Mouse (Mus musculus): ENCODE results near the gene Tmem183a.

Gene Tmem183a

DNA sequence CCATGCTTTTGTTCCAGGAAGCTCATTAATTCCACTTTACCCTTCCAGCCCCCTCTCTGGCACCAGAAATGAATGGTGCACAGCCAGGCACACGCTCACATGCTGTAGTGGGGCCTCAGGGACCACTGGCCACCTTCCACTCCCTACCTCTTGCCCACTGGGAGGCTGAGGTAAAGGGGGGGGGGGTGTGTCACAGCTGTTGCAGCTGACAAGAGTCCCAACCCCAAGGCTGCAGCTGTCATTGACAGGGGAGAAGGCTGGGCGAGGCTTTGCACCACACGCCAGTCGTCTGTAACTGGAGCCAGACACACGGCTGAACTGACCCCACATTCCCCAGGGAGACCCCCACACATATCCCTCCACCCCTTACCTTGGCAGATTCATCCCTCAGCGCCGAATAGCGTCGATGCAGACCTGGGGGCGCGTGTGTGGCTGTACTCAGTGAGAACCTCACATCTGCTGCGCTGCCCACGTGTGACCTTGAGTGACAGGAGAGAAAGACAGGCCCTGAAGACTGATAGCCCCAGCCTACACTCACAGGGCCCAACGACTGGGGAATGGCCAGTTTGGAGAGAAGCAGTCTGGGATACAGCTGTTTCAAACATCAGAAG, 41.0 kb downstream of the Tmem183a start:
- no peak for DNase-seq (ENCODE audit: low spot score in 2 of 2)

GRCm38 (mm10) chr1:134318261-134318660, 43.5 kb downstream of the Tmem183a start:
- DNase-seq (ENCODE audit: low spot score in 2 of 2): no peak

DNA sequence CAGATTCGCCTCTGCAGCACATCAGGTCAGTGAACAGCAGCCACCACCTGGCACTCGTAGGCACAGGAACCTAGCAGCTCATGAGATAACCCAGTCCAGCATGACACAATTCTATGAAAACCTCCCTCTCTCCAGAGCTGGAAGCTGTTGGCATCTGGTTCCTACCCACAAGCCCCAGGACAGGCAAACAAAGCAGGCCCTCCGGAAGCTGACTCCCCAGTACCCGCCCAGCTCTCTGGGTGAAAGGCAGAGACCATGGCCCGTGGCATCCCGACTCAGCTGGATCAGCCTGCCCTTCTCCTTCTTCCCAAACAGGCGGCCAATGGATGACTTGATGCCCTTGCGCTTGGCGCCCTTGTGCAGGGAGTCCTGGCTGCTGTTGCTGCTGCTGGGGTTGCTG, 45.4 kb downstream of the Tmem183a start:
- no peak for DNase-seq (ENCODE audit: low spot score in 2 of 2)

- DNase-seq (ENCODE audit: low spot score in 2 of 2): no peak
Observed at GRCm38 (mm10) chr1:134315181-134315580, 46.6 kb downstream of the Tmem183a start.

GRCm38 (mm10) chr1:134311760-134312159, 50.0 kb downstream of the Tmem183a start:
- DNase-seq (ENCODE audit: low spot score in 2 of 2): no peak

GRCm38 (mm10) chr1:134310729-134311128, 51.0 kb downstream of the Tmem183a start:
- DNase-seq (ENCODE audit: low spot score in 2 of 2): no peak

GRCm38 (mm10) chr1:134310291-134310690, 51.5 kb downstream of the Tmem183a start:
- DNase-seq (ENCODE audit: low spot score in 2 of 2): no peak

- no peak for DNase-seq (ENCODE audit: low spot score in 2 of 2)
Observed at GRCm38 (mm10) chr1:134307409-134307808, 54.4 kb downstream of the Tmem183a start.

- peak in 1 of 2 experiments; percentile 58 for DNase-seq (ENCODE audit: low spot score in 2 of 2)
Observed at GRCm38 (mm10) chr1:134304940-134305339, 56.8 kb downstream of the Tmem183a start.

- no peak for DNase-seq (ENCODE audit: low spot score in 2 of 2)
Observed at GRCm38 (mm10) chr1:134302568-134303238, 59.1 kb downstream of the Tmem183a start.

GRCm38 (mm10) chr1:134298636-134299411, 63.0 kb downstream of the Tmem183a start:
- DNase-seq (ENCODE audit: low spot score in 2 of 2): no peak

- no peak for DNase-seq (ENCODE audit: low spot score in 2 of 2)
Observed at GRCm38 (mm10) chr1:134297265-134297664, 64.5 kb downstream of the Tmem183a start.
